Mouse (Mus musculus) small intestine, adult 2 months (tissue): ENCODE measurements around the gene Olfr1301. TPM values are rescaled to one million over a fixed set of nuclear protein-coding genes. Genes with fewer than 3 reads are reported as not detected.

Experiments
- H3K27ac ChIP-seq: fragments of 200-500 bp; 2 replicates; pipeline ENCODE4 v1.5.1; 2012; ENCODE audit warnings: low read depth, low read length, control low read depth, inconsistent platforms; ENCODE audit not compliant: insufficient read depth
- H3K27me3 ChIP-seq: fragments of 200-500 bp; 2 replicates; pipeline ENCODE4 v1.6.1; 2012; ENCODE audit warnings: mild to moderate bottlenecking, moderate library complexity, low read length, inconsistent platforms; ENCODE audit not compliant: control insufficient read depth, insufficient read depth
- H3K36me3 ChIP-seq: fragments of 200-500 bp; 2 replicates; pipeline ENCODE4 v1.6.1; 2012; ENCODE audit warnings: mild to moderate bottlenecking, low read length, control low read depth, inconsistent platforms; ENCODE audit not compliant: control insufficient read depth, insufficient read depth
- H3K4me1 ChIP-seq: fragments of 200-500 bp; 2 replicates; pipeline ENCODE4 v1.6.1; 2012; ENCODE audit warnings: low read length, inconsistent platforms, mixed read lengths; ENCODE audit not compliant: control insufficient read depth, insufficient read depth, insufficient read length
- H3K4me3 ChIP-seq: fragments of 200-500 bp; 2 replicates; pipeline ENCODE4 v1.5.1; 2012; ENCODE audit warnings: low read depth, mild to moderate bottlenecking, control low read depth, inconsistent platforms, low read length, moderate library complexity
- CTCF ChIP-seq: fragments of 200-500 bp; IDR thresholded peaks from 2 replicates; pipeline ENCODE4 v1.5.1; 2012; ENCODE audit warnings: low read depth, mild to moderate bottlenecking, control low read depth, inconsistent platforms, low read length, moderate library complexity, mixed read lengths; ENCODE audit not compliant: insufficient replicate concordance, insufficient read length; ENCODE audit errors: extremely low read depth
- POLR2A ChIP-seq: fragments of 200-500 bp; IDR thresholded peaks from 2 replicates; pipeline ENCODE4 v1.6.1; 2012; ENCODE audit warnings: low read depth, mild to moderate bottlenecking, control low read depth, inconsistent platforms, low read length, moderate library complexity
- WGBS: fragments of 180-500 bp; shearing (Covaris S2); methylation state at CpG from one replicate; pipeline ENCODE4 v1.1.7; 2018; 5-methylcytosine and 5-hydroxymethylcytosine counted together
- polyA plus RNA-seq: library from polyadenylated mRNA; depleted of rRNA; stranded (reverse); fragments of >200 nt; gene quantifications from 2 replicates; pipeline ENCODE4 v1.2.3, GENCODE M21; 2012; rRNA removed

Gene Olfr1301
- polyA plus RNA-seq = not detected in 2 replicates

GRCm38 (mm10) chr2:111750706-111751105 is at the start of gene Olfr1301:
Gene Olfr1301, plus strand, starts transcription at chr2:111751006.
- 80% methylated on average over 3 of the region's 3 CpGs for WGBS
- H3K36me3 ChIP-seq = no peaks in the 10 kb centered on the region
- H3K27me3 ChIP-seq = no peaks in the 10 kb centered on the region
- H3K27ac ChIP-seq = no peak within 1 kb of the TSS
- TF ChIP-seq CTCF (no peak), POLR2A (no peak)
- no peak within 1 kb of the TSS for H3K4me3 ChIP-seq
- no peaks in the 10 kb centered on the region for H3K4me1 ChIP-seq

GRCm38 (mm10) chr2:111726739-111727138 is 24.1 kb upstream of the Olfr1301 start:
- H3K4me1 ChIP-seq = no peaks in the 10 kb centered on the region
- H3K27me3 ChIP-seq = no peaks in the 10 kb centered on the region
- no peaks in the 10 kb centered on the region for H3K36me3 ChIP-seq
- no peak overlapping the region for H3K27ac ChIP-seq
- H3K4me3 ChIP-seq = no peak overlapping the region
- no peak for TF ChIP-seq POLR2A
- no peak for TF ChIP-seq CTCF

DNA sequence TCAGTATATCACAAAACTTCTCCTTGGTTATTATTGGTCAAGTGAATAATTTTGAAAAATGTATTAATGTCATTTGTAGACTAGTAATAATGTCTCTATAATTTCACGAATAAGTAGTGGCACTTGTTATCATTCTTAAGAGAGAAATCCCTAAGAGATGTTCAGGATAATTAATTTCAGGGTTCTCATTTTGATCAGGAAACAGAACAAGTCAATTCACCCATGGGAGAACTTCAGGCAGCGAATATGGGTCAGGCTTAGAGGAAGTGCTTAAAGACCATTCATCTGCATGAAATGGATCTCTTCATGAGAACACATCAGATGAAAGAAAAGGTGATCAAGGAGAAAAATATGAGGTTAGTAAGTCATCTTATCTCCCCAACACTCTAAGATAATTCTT is 26.3 kb downstream of the Olfr1301 start, which contains the start of gene Olfr1302:
Gene Olfr1302, plus strand, starts transcription at position 301 of the 400 bp plus-strand sequence.
- 69% methylated on average over 2 of the region's 2 CpGs for WGBS
- no peak within 1 kb of the TSS for H3K4me3 ChIP-seq
- no peaks in the 10 kb centered on the region for H3K36me3 ChIP-seq
- no peaks in the 10 kb centered on the region for H3K27me3 ChIP-seq
- TF ChIP-seq CTCF (no peak), POLR2A (no peak)
- no peaks in the 10 kb centered on the region for H3K4me1 ChIP-seq
- H3K27ac ChIP-seq = no peak within 1 kb of the TSS

Other genes with a start within 250 kb of the Olfr1301 start
- not detected in 2 replicates for gene Olfr1293-ps, start 225.8 kb upstream of the Olfr1301 start, polyA plus RNA-seq
- gene Olfr1294, start 210.7 kb upstream of the Olfr1301 start, polyA plus RNA-seq = not detected in 2 replicates
- not detected in 2 replicates for gene Olfr1295, start 181.3 kb upstream of the Olfr1301 start, polyA plus RNA-seq
- gene Olfr1297, start 124.5 kb upstream of the Olfr1301 start, polyA plus RNA-seq = not detected in 2 replicates
- gene Olfr1298, start 101.8 kb upstream of the Olfr1301 start, polyA plus RNA-seq = not detected in 2 replicates
- not detected in 2 replicates for gene Olfr1299, start 89.6 kb upstream of the Olfr1301 start, polyA plus RNA-seq
- gene Olfr1302, start 26.4 kb downstream of the Olfr1301 start, polyA plus RNA-seq = not detected in 2 replicates
- not detected in 2 replicates for gene Olfr1303, start 69.3 kb downstream of the Olfr1301 start, polyA plus RNA-seq
- not detected in 2 replicates for gene Olfr1305, start 126.1 kb downstream of the Olfr1301 start, polyA plus RNA-seq
- not detected in 2 replicates for gene Olfr1306, start 165.3 kb downstream of the Olfr1301 start, polyA plus RNA-seq
- not detected in 2 replicates for gene Olfr1307, start 198.4 kb downstream of the Olfr1301 start, polyA plus RNA-seq
- not detected in 2 replicates for gene Olfr1308, start 213.9 kb downstream of the Olfr1301 start, polyA plus RNA-seq
- gene Olfr1309, start 239.3 kb downstream of the Olfr1301 start, polyA plus RNA-seq = not detected in 2 replicates